Mouse (Mus musculus): Measurements from ENCODE around the gene Olfr60.

- no peak for TF ChIP-seq CTCF (IDR thresholded peaks at IDR 0.05; ENCODE audit: borderline replicate concordance, insufficient read depth, low read depth, low read length)
- no peak for TF ChIP-seq POLR2A (IDR thresholded peaks at IDR 0.05; ENCODE audit: borderline replicate concordance, insufficient read depth, low read length)
Measured at GRCm38 (mm10) chr7:140320558-140320957, 40.9 kb downstream of the Olfr60 start, which contains the start of gene Olfr525.
